Mouse (Mus musculus): ENCODE measurements at regions not wholly inside any gene's neighbourhood (a gene's known extent, or its start where the extent isn't known, plus 50 kb on each side); places are given as distances from the start of the nearest gene placed in this dataset.

- Histone ChIP-seq H3K4me3 (no peak overlapping the region), H3K4me1 (no peaks in the 10 kb centered on the region), H3K27ac (no peak overlapping the region), H3K27me3 (ENCODE audit: poor library complexity, severe bottlenecking) (no peaks in the 10 kb centered on the region), H3K36me3 (replicated peaks) (no peaks in the 10 kb centered on the region), H3K9me3 (no peaks in the 10 kb centered on the region)
- no peak for DNase-seq (ENCODE audit: extremely low spot score, low spot score)
- 85% methylated on average over 5 of the region's 5 CpGs for WGBS
These were observed 70.8 kb downstream of the Toporsl start for GRCm38 (mm10) chr4:52666768-52667480.

- no peaks in the 10 kb centered on the region for H3K9me3 ChIP-seq
- DNase-seq (ENCODE audit: extremely low spot score, low spot score): no peak
- no peak overlapping the region for H3K27ac ChIP-seq
- H3K4me3 ChIP-seq: no peak overlapping the region
- WGBS: 75% methylated on average over 2 of the region's 2 CpGs
- no peaks in the 10 kb centered on the region for H3K27me3 ChIP-seq (ENCODE audit: poor library complexity, severe bottlenecking)
- no peaks in the 10 kb centered on the region for H3K4me1 ChIP-seq
- no peaks in the 10 kb centered on the region for H3K36me3 ChIP-seq (replicated peaks)
These were observed 104.8 kb upstream of the Olfr275 start for GRCm38 (mm10) chr4:52709563-52709962.

- H3K4me3 ChIP-seq: no peak overlapping the region
- no peak overlapping the region for H3K27ac ChIP-seq
- H3K36me3 ChIP-seq (replicated peaks): no peaks in the 10 kb centered on the region
- DNase-seq (ENCODE audit: extremely low spot score, low spot score): no peak
- 82% methylated on average over 6 of the region's 6 CpGs for WGBS
- H3K9me3 ChIP-seq: no peaks in the 10 kb centered on the region
- H3K4me1 ChIP-seq: no peaks in the 10 kb centered on the region
- no peaks in the 10 kb centered on the region for H3K27me3 ChIP-seq (ENCODE audit: poor library complexity, severe bottlenecking)
These were observed 88.2 kb upstream of the Olfr275 start for GRCm38 (mm10) chr4:52726203-52726602.

- no peaks in the 10 kb centered on the region for H3K4me1 ChIP-seq
- WGBS: 33% methylated on average over 14 of the region's 14 CpGs
- no peaks in the 10 kb centered on the region for H3K36me3 ChIP-seq (replicated peaks)
- no peaks in the 10 kb centered on the region for H3K9me3 ChIP-seq
- DNase-seq (ENCODE audit: extremely low spot score, low spot score): peak; percentile 56
- H3K27ac ChIP-seq: no peak overlapping the region
- H3K27me3 ChIP-seq (ENCODE audit: poor library complexity, severe bottlenecking): no peaks in the 10 kb centered on the region
- H3K4me3 ChIP-seq: no peak overlapping the region
These were observed 87.6 kb upstream of the Olfr275 start for GRCm38 (mm10) chr4:52726625-52727297.

- no peaks in the 10 kb centered on the region for H3K4me1 ChIP-seq
- H3K9me3 ChIP-seq: no peaks in the 10 kb centered on the region
- H3K27ac ChIP-seq: no peak overlapping the region
- no peak overlapping the region for H3K4me3 ChIP-seq
- 92% methylated on average over 8 of the region's 8 CpGs for WGBS
- H3K36me3 ChIP-seq (replicated peaks): no peaks in the 10 kb centered on the region
- no peak for DNase-seq (ENCODE audit: extremely low spot score, low spot score)
- H3K27me3 ChIP-seq (ENCODE audit: poor library complexity, severe bottlenecking): no peaks in the 10 kb centered on the region
These were observed 81.3 kb upstream of the Olfr275 start for GRCm38 (mm10) chr4:52733141-52733540.

- no peak overlapping the region for H3K27ac ChIP-seq
- no peaks in the 10 kb centered on the region for H3K36me3 ChIP-seq (replicated peaks)
- 0 out of 2 replicates have a peak, but pooled peaks cover 8% of the 10 kb centered on the region for H3K4me1 ChIP-seq
- no peaks in the 10 kb centered on the region for H3K27me3 ChIP-seq (ENCODE audit: poor library complexity, severe bottlenecking)
- no peaks in the 10 kb centered on the region for H3K9me3 ChIP-seq
- 75% methylated on average over 9 of the region's 9 CpGs for WGBS
- no peak overlapping the region for H3K4me3 ChIP-seq
- DNase-seq (ENCODE audit: extremely low spot score, low spot score): no peak
These were observed 74.6 kb upstream of the Olfr275 start for GRCm38 (mm10) chr4:52739543-52740474.

GRCm38 (mm10) chr4:52752838-52753509, 61.4 kb upstream of the Olfr275 start:
- H3K4me3 ChIP-seq: no peak overlapping the region
- H3K9me3 ChIP-seq: no peaks in the 10 kb centered on the region
- peaks cover 4% of the 10 kb centered on the region for H3K4me1 ChIP-seq
- no peaks in the 10 kb centered on the region for H3K36me3 ChIP-seq (replicated peaks)
- no peaks in the 10 kb centered on the region for H3K27me3 ChIP-seq (ENCODE audit: poor library complexity, severe bottlenecking)
- DNase-seq (ENCODE audit: extremely low spot score, low spot score): no peak
- 67% methylated on average over 8 of the region's 8 CpGs for WGBS
- H3K27ac ChIP-seq: no peak overlapping the region
